Mouse (Mus musculus): ENCODE results near the gene Xpot. TPM values are rescaled to one million over a fixed set of nuclear protein-coding genes. Genes with fewer than 3 reads are reported as not detected.
A peak's percentile ranks its signal among the peaks of the same experiment; 100 is the strongest.

Xpot gene
- polyA plus RNA-seq, 1 experiment from 2014 or later = 31.7 TPM

DNA sequence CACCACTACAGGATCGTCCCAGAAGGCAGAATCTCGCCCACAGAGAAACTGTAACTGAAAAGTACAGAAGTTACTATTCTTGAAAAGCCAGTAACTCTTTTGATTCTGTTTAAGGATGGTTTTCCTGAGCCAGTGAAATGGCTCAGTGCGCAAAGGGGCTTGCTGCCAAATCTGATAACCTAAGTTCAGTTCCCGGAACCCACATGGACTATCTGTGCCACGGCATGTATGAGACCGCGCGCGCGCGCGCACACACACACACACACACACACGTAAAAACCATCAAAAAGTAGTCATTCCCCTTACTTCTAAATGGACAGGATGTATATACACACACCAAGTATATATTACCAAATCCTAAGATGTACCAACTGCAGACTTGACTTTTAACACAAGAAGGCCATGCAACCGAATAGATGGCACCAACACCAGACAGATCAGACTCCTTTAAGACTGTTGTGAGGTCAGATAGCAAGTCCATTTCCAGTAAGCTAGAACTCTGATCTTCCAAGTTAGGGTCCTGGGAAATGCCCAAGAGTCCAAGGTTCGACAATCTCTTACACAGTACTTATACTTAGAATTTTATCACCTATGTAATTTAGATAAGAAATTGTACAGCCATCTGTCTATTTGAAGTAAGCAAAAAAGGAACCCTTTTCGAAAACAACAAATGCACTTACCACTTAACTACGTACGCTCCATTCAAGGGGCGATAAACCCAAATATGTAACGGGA lies 40.9 kb downstream of the Xpot start:
- H3K4me3 ChIP-seq (replicated peaks; ENCODE audit: low read length) = peak overlapping the region; percentile 71
- H3K9ac ChIP-seq = peak overlapping the region; percentile 91
- no peak for ATAC-seq (ENCODE audit: low FRiP score)
- no peak overlapping the region for H3K27ac ChIP-seq
- H3K4me1 ChIP-seq (replicated peaks; ENCODE audit: control insufficient read depth, insufficient read depth, low read length) = peaks cover 9% of the 10 kb centered on the region
- peak overlapping the region; percentile 68 for H3K4me2 ChIP-seq (replicated peaks)
- H3K27me3 ChIP-seq (ENCODE audit: control insufficient read depth, insufficient read depth, low read length) = no peaks in the 10 kb centered on the region
- 91% methylated on average over 20 of the region's 20 CpGs for WGBS
- H3K36me3 ChIP-seq (replicated peaks; ENCODE audit: control insufficient read depth, insufficient read depth) = peaks cover 40% of the 10 kb centered on the region
- no peaks in the 10 kb centered on the region for H3K9me3 ChIP-seq (ENCODE audit: control insufficient read depth, low read length)
- no peak for DNase-seq (ENCODE audit: low spot score)

- ATAC-seq (ENCODE audit: low FRiP score) (no peak), DNase-seq (ENCODE audit: low spot score) (no peak)
- H3K27me3 ChIP-seq (ENCODE audit: control insufficient read depth, insufficient read depth, low read length) = no peaks in the 10 kb centered on the region
- no peak overlapping the region for H3K4me2 ChIP-seq (replicated peaks)
- H3K9ac ChIP-seq = no peak overlapping the region
- no peaks in the 10 kb centered on the region for H3K9me3 ChIP-seq (ENCODE audit: control insufficient read depth, low read length)
- no peak overlapping the region for H3K4me3 ChIP-seq (replicated peaks; ENCODE audit: low read length)
- no peak overlapping the region for H3K27ac ChIP-seq
- WGBS = 95% methylated on average over 10 of the region's 10 CpGs
- H3K4me1 ChIP-seq (replicated peaks; ENCODE audit: control insufficient read depth, insufficient read depth, low read length) = peaks cover 9% of the 10 kb centered on the region
- H3K36me3 ChIP-seq (replicated peaks; ENCODE audit: control insufficient read depth, insufficient read depth) = peaks cover 42% of the 10 kb centered on the region
Observed at GRCm38 (mm10) chr10:121584033-121584432, 42.1 kb downstream of the Xpot start.

DNA sequence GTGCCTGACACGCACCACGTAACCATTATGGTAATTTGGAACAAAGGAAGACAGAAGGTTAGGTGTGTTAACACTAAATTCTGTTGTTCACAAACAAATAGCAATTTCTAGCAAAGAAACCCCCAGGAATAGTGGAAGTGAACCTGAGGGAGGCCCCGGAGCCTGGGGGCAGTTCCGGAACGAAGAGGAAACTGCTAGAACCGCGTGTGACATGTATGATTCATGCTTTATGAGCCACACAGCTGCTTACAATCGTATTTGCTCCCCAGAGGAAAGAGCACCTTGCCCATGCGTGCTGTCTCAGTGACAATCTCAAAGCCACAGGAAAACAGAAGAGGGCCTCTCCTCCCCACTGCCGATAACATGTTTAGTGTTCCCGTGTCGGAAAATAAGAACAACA lies 43.1 kb downstream of the Xpot start:
- WGBS = 91% methylated on average over 12 of the region's 12 CpGs
- no peak overlapping the region for H3K9ac ChIP-seq
- no peaks in the 10 kb centered on the region for H3K9me3 ChIP-seq (ENCODE audit: control insufficient read depth, low read length)
- H3K27ac ChIP-seq = no peak overlapping the region
- no peak for DNase-seq (ENCODE audit: low spot score)
- H3K36me3 ChIP-seq (replicated peaks; ENCODE audit: control insufficient read depth, insufficient read depth) = peaks cover 48% of the 10 kb centered on the region
- peaks cover 9% of the 10 kb centered on the region for H3K4me1 ChIP-seq (replicated peaks; ENCODE audit: control insufficient read depth, insufficient read depth, low read length)
- H3K4me3 ChIP-seq (replicated peaks; ENCODE audit: low read length) = no peak overlapping the region
- ATAC-seq (ENCODE audit: low FRiP score) = no peak
- no peaks in the 10 kb centered on the region for H3K27me3 ChIP-seq (ENCODE audit: control insufficient read depth, insufficient read depth, low read length)
- H3K4me2 ChIP-seq (replicated peaks) = no peak overlapping the region

DNA sequence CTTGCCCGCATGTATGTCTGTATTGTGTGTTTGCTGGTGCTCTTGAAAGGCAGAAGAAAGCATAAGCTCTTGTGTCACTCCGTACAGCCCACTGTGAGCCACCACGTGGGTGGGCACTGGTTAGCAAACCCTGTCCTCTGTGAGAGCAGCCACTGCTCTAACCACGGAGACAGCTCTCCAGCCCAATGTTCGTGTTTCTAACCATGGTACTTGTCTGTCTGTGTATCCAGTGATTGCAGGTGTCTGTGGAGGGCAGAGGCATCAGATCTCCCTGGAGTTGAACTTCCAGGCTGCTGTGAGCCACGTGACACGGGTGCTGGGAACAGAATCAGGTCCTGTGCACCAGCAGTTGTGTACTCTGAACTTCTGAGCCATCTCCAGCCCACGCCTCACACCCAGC lies 43.8 kb downstream of the Xpot start:
- ATAC-seq (ENCODE audit: low FRiP score) (no peak), DNase-seq (ENCODE audit: low spot score) (no peak)
- Histone ChIP-seq H3K27ac (no peak overlapping the region), H3K4me3 (replicated peaks; ENCODE audit: low read length) (no peak overlapping the region), H3K4me1 (replicated peaks; ENCODE audit: control insufficient read depth, insufficient read depth, low read length) (peaks cover 9% of the 10 kb centered on the region), H3K9me3 (ENCODE audit: control insufficient read depth, low read length) (no peaks in the 10 kb centered on the region), H3K36me3 (replicated peaks; ENCODE audit: control insufficient read depth, insufficient read depth) (peaks cover 55% of the 10 kb centered on the region), H3K4me2 (replicated peaks) (no peak overlapping the region), H3K9ac (no peak overlapping the region), H3K27me3 (ENCODE audit: control insufficient read depth, insufficient read depth, low read length) (no peaks in the 10 kb centered on the region)
- 95% methylated on average over 8 of the region's 8 CpGs for WGBS

DNA sequence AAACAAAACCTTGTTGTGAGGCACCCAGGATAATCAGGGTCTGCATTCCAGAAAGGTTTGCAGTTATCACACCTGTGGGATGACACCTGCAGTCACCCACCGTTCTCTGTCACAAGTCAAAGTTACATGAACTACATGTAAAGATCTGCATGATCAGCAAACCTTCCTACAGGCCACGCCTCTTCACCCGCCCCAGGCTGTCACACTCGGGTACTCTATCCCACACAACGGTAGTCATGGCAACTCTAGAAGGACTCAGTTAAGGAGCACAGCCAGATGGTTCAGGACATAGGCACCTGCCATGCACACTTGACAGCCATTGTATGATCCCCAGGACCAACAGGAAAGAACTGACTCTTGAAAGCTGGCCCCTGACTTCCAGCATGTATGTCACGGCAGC lies 44.7 kb downstream of the Xpot start:
- H3K4me3 ChIP-seq (replicated peaks; ENCODE audit: low read length) = no peak overlapping the region
- 69% methylated on average over 6 of the region's 6 CpGs for WGBS
- no peak overlapping the region for H3K27ac ChIP-seq
- peaks cover 9% of the 10 kb centered on the region for H3K4me1 ChIP-seq (replicated peaks; ENCODE audit: control insufficient read depth, insufficient read depth, low read length)
- peaks cover 55% of the 10 kb centered on the region for H3K36me3 ChIP-seq (replicated peaks; ENCODE audit: control insufficient read depth, insufficient read depth)
- H3K27me3 ChIP-seq (ENCODE audit: control insufficient read depth, insufficient read depth, low read length) = no peaks in the 10 kb centered on the region
- DNase-seq (ENCODE audit: low spot score) (no peak), ATAC-seq (ENCODE audit: low FRiP score) (no peak)
- no peak overlapping the region for H3K4me2 ChIP-seq (replicated peaks)
- no peaks in the 10 kb centered on the region for H3K9me3 ChIP-seq (ENCODE audit: control insufficient read depth, low read length)
- no peak overlapping the region for H3K9ac ChIP-seq

GRCm38 (mm10) chr10:121580381-121580780 lies 45.8 kb downstream of the Xpot start:
- Histone ChIP-seq H3K27me3 (ENCODE audit: control insufficient read depth, insufficient read depth, low read length) (no peaks in the 10 kb centered on the region), H3K4me2 (replicated peaks) (no peak overlapping the region), H3K9ac (no peak overlapping the region), H3K36me3 (replicated peaks; ENCODE audit: control insufficient read depth, insufficient read depth) (peaks cover 61% of the 10 kb centered on the region), H3K27ac (no peak overlapping the region), H3K9me3 (ENCODE audit: control insufficient read depth, low read length) (no peaks in the 10 kb centered on the region), H3K4me1 (replicated peaks; ENCODE audit: control insufficient read depth, insufficient read depth, low read length) (peaks cover 3% of the 10 kb centered on the region), H3K4me3 (replicated peaks; ENCODE audit: low read length) (no peak overlapping the region)
- over 99% methylated on average over 5 of the region's 5 CpGs for WGBS
- ATAC-seq (ENCODE audit: low FRiP score) (no peak), DNase-seq (ENCODE audit: low spot score) (no peak)

GRCm38 (mm10) chr10:121576372-121576771 lies 49.8 kb downstream of the Xpot start:
- Histone ChIP-seq H3K9ac (no peak overlapping the region), H3K4me3 (replicated peaks; ENCODE audit: low read length) (no peak overlapping the region), H3K9me3 (ENCODE audit: control insufficient read depth, low read length) (no peaks in the 10 kb centered on the region), H3K4me1 (replicated peaks; ENCODE audit: control insufficient read depth, insufficient read depth, low read length) (no peaks in the 10 kb centered on the region), H3K27ac (no peak overlapping the region), H3K36me3 (replicated peaks; ENCODE audit: control insufficient read depth, insufficient read depth) (peaks cover 52% of the 10 kb centered on the region), H3K4me2 (replicated peaks) (no peak overlapping the region), H3K27me3 (ENCODE audit: control insufficient read depth, insufficient read depth, low read length) (no peaks in the 10 kb centered on the region)
- DNase-seq (ENCODE audit: low spot score) = no peak
- 90% methylated on average over 9 of the region's 9 CpGs for WGBS
- no peak for ATAC-seq (ENCODE audit: low FRiP score)

DNA sequence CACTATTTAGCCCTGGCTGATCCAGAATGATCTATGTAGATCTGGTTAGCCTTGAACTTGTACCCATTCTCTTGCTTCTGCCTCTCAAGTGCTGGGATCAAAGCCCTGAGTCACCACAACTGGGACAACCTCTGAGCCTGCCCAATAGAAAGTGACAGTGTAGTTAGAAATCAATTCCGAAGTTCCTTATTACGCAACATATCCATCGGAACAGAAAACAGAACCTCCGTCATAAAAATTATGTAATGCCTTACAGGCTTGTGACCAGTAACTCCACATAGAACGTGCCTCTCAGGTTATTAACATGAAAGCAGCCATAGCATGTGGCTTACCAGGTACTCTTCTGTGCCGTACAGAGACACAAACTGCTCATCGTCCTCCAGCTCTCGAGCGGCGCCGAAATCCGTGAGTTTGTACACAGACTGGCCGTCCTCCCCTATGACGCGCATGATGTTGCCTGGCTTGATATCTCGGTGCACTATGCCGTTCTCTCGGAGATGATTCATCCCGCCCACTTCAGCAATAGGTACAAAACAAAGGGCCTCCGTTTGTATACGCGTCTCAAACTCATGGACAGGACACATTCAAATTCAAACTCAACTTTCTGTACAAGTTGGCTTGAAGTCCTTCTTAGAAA lies 54.5 kb downstream of the Xpot start:
- Histone ChIP-seq H3K4me3 (replicated peaks; ENCODE audit: low read length) (no peak overlapping the region), H3K27ac (no peak overlapping the region), H3K36me3 (replicated peaks; ENCODE audit: control insufficient read depth, insufficient read depth) (peaks cover 41% of the 10 kb centered on the region), H3K9me3 (ENCODE audit: control insufficient read depth, low read length) (no peaks in the 10 kb centered on the region), H3K4me2 (replicated peaks) (no peak overlapping the region), H3K9ac (no peak overlapping the region), H3K27me3 (ENCODE audit: control insufficient read depth, insufficient read depth, low read length) (no peaks in the 10 kb centered on the region), H3K4me1 (replicated peaks; ENCODE audit: control insufficient read depth, insufficient read depth, low read length) (peaks cover 10% of the 10 kb centered on the region)
- WGBS = 98% methylated on average over 22 of the region's 22 CpGs
- ATAC-seq (ENCODE audit: low FRiP score) (no peak), DNase-seq (ENCODE audit: low spot score) (no peak)

- no peak overlapping the region for H3K4me2 ChIP-seq (replicated peaks)
- DNase-seq (ENCODE audit: low spot score) (no peak), ATAC-seq (ENCODE audit: low FRiP score) (no peak)
- H3K27ac ChIP-seq = no peak overlapping the region
- no peak overlapping the region for H3K4me3 ChIP-seq (replicated peaks; ENCODE audit: low read length)
- H3K4me1 ChIP-seq (replicated peaks; ENCODE audit: control insufficient read depth, insufficient read depth, low read length) = peaks cover 10% of the 10 kb centered on the region
- H3K9ac ChIP-seq = no peak overlapping the region
- no peaks in the 10 kb centered on the region for H3K9me3 ChIP-seq (ENCODE audit: control insufficient read depth, low read length)
- H3K36me3 ChIP-seq (replicated peaks; ENCODE audit: control insufficient read depth, insufficient read depth) = peaks cover 41% of the 10 kb centered on the region
- 96% methylated on average over 3 of the region's 3 CpGs for WGBS
- H3K27me3 ChIP-seq (ENCODE audit: control insufficient read depth, insufficient read depth, low read length) = no peaks in the 10 kb centered on the region
Observed at GRCm38 (mm10) chr10:121571031-121571430, 55.1 kb downstream of the Xpot start.

Measured in hindbrain, embryonic 14.5 days (tissue).